Mouse (Mus musculus): Measurements from ENCODE around the gene Grik4.

The Grik4 gene

DNA sequence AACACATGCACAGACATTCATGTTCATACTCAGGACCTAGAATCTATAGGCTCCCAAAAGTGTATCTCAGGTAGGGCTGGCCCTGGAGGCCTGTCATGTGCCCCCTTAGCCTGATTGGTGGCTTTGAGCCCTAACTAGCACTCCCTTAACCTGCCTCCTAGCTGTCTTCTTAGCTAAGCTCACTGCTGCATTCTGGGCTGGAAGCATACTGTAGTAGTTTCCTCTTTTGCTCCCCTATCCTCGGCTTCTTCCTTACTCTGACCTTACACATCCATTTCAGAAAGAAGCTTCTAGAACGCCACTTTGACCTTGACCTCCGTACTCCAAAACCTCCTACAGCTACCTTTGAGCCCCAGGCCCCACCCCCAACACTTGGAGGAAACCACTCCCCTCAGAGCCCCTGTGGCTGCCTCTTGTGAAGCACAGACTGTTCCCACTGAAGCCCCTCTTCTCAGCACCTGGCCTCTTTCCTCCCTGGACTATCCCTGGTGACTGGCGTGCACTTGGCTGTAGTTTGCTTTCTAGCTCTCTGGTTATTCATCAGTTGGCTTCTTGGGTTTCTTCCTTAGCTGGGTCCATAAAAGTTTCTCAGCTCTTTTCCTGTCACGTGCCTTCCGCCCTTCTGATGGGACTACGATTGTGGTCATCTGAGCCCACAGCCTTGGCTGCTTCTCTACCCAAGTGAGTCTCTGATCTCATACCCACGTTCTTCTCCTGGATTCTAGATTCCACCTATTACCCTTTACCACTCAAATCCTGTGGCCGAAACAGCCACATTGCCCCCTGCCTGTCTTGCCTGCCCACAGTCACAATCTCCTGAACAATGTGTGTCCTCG lies 84.1 kb downstream of the Grik4 start:
- DNase-seq (ENCODE audit: low spot score in 2 of 2) = no peak

DNA sequence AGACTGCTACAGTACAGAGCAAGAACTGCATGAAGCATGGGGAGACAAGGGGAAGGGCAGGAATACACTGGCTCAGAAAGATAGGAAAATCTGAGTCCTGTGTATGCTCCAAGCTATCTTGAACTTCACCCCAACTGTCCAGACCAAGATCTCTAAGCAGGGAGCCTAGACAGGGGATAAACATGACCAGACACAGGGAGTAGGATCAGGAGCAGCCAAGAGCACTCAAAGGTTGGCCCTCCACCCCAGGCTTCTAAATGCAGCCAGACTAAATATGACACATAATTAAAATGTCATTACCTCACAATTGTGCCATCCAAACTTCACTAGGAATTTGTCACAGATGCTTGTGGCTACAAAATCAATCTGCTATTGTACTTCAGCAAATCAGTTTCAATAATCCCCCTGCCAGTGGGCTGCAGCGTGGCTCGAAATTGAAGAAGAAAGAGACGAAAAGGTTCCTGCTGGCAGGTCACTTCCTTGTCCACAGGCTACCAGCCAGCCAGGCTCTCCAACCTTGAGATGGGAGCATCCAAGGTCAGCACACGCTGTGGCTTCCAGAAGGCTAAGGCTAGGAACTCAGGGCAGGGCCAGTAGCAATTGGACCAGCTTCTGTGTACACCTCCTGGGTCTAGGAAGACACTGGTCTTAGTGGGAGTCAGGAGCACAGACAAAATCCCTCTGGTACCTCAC lies 85.1 kb downstream of the Grik4 start:
- no peak for DNase-seq (ENCODE audit: low spot score in 2 of 2)

DNA sequence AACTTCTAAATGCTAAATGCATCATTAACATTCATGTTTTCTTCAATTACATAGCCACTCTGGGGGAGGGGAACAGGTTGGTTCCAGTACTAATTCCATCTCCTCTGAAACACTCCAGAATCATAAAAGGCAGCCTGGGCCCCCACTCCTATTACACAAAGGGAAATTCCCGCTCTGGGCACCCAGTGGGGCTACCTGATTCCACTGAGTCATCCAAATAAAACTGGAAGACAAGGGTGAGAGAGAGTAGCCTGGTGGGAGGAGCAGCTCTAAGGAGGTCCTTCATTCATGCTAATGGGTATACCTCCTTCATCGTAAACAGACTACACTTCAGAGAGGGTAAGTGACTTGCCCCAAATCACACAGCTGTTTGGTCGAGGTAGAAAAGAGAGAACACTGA lies 85.7 kb downstream of the Grik4 start:
- DNase-seq (ENCODE audit: low spot score in 2 of 2) = no peak

DNA sequence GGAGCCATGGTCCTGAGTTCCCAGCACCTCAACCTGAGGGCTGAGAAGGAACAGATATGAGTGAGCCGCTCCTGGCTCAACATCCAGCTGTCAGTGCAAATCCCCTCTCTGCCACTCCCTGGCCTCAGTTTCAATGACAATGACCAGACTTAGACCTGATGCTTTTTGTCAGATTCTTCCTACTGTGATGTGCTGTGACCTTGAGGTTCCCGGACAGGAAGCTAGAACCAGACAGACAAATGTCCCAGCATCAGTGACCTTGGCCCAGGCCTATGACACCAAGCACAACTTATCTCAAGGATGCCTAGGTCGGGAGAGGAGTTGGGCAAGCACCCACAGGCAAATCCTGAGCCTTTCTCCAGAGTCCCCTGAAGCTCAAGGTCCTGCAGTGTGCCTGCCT lies 86.5 kb downstream of the Grik4 start:
- DNase-seq (ENCODE audit: low spot score in 2 of 2) = no peak

DNA sequence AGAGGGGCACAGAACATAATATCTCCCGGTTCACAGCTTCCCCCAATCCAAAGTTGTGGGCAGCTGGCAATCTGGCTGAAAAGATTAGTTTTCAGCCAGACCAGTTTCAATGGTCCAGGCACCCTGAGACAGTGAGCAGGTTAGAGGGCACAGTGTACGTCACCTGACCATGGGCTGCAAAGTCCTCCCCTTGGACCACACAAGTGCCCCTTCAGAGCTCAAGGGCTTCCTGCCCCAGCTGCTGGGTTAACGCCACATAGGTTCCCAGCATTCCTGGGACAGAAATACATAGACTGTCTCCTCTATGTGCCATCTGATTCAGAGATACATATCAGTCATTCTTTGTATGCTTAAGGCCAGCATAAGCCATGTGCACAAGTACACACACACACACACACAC lies 91.2 kb downstream of the Grik4 start:
- DNase-seq (ENCODE audit: low spot score in 2 of 2) = no peak

DNA sequence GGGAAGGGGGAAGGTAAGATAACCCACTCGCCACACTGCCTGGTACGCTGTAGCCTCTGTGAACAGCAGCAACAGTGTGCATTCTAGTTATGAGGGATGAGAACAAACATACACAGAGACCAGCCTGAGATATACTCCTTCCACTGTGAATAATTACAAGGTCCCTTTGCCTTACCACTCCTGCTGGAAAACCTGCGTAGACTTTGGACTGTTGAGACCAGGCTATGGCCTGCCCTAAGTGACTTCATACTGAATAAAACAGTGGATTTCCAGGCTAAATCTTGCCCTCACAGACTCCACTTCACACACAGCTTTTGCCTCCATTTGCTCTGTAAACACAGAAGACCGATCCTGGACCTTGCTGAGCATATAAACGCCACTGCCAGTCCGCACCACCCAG lies 94.2 kb downstream of the Grik4 start:
- DNase-seq (ENCODE audit: low spot score in 2 of 2) = no peak

DNA sequence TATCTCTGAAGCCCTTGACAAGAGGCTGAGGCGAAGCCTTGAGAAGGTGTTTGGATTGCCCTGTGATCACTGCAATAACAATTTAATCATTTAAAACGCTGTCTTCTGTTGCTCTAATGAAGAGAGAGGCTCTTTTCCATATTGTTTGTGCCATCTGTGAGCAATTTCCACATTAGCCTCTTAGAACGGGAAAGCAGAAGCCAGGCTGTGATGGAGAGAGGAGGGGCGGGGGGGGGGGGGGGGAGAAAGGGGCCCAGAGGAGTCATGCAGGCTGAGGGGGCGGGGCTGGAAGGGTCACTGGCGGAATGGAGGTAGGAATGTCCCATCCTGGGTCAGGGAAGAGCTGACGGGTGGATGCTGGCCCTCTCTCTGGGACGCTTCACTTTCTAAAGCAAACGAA lies 96.2 kb downstream of the Grik4 start:
- no peak for DNase-seq (ENCODE audit: low spot score in 2 of 2)

DNA sequence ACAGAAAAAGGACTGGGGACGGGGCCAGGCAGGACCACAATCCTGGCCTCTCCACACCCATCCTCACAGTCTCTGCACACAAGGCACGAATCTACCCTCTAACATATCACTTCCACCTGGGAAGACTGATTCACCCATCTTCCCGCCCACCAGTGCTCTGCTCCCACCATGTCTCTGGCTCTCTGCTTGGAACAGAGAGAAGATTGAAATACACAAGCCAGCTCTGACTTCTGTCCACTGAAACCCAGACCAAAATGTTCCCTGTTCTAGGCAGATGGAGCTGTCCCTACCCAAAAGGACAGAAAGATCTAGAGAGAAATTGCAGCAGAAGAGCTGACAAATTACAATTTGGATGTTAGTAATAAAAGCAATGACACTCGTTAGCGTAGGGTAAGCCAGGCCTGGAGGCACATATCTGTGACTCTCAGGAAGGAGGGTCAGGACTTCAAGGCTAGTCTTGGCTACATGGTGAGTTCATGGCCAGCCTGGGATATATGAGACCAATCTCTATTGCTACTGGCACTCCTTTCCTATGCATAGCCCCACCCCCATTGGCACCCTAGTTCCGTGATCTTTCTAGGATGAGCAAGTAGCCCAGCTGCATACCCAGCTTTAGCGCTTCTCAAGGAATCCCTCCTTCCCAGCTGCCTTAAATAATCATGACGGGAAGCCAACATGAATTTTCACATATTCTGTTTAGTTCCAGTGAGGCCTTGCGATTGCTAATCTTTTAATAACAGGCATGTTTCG lies 97.4 kb downstream of the Grik4 start:
- peak in 1 of 2 experiments; percentile 47 for DNase-seq (ENCODE audit: low spot score in 2 of 2)

DNA sequence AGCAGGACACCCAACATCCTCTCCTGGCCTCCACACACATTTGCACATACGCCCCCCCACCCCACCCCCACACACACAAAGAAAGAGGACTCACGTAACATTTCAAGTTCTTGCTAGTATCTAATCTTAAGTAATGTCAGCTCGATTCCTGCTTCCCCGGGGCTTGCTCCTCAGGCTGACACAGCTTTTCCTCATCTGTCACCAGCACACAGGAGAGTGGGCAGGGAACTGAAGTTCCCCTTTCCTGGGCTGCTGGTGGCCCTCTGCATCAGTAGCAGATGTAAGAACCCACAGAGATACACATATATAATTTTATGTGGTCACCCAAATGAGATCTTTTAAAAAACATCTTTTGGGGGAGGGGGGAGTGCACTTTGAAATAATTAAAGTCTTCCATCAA lies 98.2 kb downstream of the Grik4 start:
- DNase-seq (ENCODE audit: low spot score in 2 of 2) = no peak

DNA sequence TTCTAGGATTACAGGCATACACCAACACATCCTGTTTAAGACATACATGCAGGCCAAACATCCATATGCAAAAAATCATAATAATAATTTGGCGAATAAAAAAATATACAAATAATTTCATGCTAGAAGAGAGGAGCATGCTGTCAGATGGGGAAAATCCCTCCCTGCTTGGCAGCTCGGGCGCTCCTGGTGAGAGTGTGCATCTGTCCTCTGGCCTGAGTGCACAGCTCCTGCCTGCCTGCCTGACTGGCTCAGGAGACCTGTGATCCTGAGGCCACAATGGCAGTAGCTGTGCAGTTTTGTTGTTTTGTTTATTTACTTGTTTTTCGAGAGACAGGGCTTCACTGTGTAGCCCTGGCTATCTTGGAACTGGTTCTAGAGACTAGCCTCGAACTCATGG lies 100.0 kb downstream of the Grik4 start:
- DNase-seq (ENCODE audit: low spot score in 2 of 2) = no peak

DNA sequence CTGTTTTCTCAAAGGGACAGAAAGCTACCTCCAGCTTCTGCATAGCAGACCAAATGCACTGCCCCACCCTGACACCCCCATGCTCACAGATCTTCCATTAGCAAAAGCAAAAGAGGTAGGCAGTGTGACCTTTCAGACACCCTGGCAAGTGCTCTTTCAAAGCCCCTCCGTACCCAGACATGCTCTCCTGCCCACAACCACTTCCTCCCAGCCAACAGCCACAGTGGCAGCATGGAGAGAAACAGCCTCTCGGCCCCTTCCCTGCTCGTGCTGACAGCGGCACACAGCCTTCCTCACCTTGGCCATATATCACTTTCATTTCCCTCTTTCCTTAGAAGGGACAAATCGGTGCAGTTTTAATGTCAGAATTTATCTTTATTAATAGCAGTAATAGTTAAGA lies 106.0 kb downstream of the Grik4 start:
- no peak for DNase-seq (ENCODE audit: low spot score in 2 of 2)

DNA sequence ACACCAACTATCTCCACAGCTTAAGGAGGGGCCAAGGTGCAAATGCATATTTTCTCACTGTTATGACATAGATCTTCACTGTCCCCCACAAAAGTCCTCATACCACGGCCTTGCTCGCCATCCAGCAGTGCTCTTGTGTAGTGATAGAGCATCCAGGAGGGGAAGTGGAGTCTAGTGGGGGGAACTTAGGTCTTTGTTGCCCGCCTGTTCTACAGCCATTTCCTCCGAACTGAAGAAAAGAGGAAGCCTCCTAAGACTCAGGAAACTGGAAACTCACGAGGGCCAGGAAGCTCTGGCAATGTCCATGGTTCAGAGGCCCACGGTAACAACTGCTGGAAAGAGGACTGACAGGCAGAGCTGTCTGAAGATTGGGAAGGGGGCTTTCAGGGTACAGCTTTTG lies 106.8 kb downstream of the Grik4 start:
- DNase-seq (ENCODE audit: low spot score in 2 of 2) = no peak

DNA sequence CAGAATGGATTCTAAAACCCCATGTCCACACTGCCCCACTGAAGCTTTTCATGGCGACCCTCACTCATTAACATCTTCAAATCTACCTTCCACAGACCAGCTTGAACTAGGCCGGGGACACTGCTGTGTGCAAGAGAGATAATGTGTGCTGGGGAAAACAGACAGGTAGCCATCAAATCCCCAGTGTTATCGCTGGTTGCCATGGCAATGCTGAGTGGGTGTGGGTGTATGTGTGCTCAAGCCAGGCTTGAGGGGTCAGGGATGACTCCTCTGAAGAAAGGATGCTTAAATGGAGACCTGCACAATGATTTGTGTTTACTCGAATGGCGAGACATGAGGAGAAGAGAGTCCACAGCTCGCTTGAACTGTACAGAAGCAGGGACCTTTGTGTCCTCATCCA lies 112.7 kb downstream of the Grik4 start:
- DNase-seq (ENCODE audit: low spot score in 2 of 2) = no peak

DNA sequence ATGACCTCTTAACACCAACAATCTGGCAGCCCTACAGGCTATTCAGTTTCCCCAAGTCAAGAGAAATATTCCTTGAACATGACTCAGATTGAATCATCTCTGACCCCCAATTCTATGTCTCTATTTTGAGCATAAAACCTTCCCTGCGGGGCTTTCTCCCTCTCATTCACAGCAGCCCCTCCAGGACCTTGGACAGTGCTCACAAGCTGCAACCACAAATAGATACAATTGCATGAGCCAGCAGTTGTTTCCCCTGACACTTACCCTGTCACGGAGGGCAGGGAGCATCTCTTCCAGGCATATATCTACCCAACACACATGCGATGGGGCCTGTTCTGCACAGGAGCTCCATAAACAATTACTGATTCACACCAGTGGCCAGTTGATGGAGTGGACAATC lies 125.0 kb downstream of the Grik4 start:
- DNase-seq (ENCODE audit: low spot score in 2 of 2) = no peak

DNA sequence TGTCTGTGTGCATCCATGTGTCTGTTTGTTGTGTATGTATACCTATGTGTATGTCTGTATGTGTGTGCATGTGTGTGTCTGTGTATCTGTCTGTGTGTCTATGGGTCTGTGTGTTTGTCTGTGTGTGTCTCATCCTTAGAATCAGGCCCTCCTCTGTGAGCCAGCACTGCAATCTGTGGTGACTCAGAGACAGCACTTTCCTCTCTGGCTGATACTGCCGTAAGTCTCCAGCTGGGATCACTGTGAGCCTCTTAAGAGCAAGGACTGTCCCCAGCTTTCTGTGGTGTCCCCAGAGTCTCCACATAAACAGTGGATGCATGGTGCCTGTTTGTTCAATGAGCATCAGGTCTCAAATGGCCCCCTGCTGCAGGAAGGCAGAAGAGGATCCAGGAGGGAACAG lies 127.5 kb downstream of the Grik4 start:
- no peak for DNase-seq (ENCODE audit: low spot score in 2 of 2)

DNA sequence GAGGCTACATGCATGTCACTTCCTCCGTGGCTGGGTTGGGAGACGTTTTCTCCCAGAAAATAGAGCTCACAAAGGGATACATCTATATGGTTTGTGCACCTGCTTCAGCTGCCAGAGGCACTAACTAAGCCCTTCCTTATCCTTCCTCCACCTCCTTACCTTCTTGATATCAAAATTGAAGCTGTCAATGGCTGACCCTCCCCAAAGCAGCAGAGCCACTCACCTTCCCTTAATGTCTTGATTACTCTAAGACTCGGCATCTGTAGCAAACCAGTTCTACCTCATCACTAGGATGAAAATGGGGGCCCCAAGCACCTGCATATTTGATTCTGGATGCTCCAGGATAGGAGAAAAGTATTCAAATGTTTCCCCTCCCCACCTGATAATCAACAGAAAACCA lies 135.1 kb downstream of the Grik4 start:
- DNase-seq (ENCODE audit: low spot score in 2 of 2) = no peak

DNA sequence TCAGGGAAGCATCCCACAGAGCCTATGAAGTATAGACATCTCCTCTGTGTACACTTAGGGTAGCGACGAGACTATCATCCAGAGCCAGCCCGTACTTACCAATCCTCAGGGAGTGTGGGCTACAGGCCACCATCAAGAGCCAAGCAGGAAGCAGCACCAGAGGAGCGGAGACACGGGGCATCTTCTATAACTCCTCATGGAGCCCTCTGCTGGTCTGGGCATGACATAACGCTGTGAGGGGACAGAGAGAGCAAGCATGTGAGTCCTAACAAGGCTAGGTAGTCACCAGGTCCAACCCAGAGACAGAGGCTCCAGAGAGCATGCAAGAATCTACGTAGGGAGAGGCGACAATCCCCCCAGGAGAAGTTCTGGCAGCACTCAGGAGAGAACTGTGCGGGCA lies 135.9 kb downstream of the Grik4 start:
- DNase-seq (ENCODE audit: low spot score in 2 of 2) = no peak

DNA sequence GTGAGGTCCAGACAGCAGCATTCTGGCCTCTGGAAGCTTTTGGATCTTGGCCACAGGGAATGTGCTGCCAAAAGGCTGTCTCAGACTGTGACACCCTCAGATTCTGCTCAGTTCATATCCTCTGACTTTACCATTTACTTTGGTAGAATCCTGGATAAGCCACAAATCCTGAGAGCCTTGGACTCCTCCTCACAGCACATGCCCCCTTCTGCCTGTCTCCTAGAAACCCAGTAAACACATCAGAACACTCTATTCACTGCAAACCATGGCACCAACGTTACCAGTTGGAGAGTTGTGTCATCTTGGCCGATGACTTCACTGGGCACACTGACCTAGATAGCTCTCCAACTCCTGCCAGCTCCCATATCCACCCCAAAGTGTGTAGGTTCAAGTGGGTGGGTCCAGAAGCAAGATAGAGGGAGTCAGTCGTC lies 141.2 kb downstream of the Grik4 start:
- peak in 1 of 2 experiments; percentile 29 for DNase-seq (ENCODE audit: low spot score in 2 of 2)

DNA sequence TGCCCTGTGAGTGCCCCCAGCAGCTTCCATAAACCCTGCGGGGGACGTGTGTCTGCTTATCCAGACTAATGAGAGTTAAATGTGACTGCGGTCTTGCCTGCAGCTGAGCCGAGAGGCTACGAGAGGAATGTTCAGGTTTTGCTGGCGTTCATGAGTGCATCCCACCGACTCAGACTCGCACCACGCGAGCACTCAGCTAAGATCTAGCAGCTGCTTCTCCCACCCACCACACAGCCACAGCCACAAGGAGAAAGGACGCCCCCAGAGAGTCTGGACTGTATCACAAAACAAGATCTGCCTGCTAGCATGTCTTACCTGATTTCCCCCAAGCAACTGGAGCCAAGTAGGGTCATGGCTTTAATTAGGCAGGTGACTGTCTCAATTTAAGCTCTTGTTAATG lies 142.4 kb downstream of the Grik4 start:
- peak in 1 of 2 experiments; percentile 49 for DNase-seq (ENCODE audit: low spot score in 2 of 2)

DNA sequence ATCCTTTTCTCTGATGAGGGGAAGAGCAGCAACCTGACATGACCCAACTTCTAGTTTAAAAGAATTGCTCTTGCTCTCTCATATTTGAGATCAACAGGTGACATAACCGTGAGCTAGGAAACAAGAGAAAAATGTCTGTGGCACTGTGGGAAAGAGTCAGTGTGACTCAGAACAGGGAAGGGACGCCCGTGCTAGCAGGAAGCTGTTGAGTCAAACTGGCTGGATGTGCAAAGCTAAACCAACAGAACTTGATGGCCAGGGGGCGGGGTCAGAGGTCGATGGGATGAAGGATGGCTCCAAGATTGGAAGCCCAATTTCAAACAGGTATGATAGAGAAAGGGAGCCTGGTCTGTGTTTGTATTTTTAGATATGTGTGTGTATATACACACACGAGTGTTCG lies 144.2 kb downstream of the Grik4 start:
- DNase-seq (ENCODE audit: low spot score in 2 of 2) = no peak

DNA sequence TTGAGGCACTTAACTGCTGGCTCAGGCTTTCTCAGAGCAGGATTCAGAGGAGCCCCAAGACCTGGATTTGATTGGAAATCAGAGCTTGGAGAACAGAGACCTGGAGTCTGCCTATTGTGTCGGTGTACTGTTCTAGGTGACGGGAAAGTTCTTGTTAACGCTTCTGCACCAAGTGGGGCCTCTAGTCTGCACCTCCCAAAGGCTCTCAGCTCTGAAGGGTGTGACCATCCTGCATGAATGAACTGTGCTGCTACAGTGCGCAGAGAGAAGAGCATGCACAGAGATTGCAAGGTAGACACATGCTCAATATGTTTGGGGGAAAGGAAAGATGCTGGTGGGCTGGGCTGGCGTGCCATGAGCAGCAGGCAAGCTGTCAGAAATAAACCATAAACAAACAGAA lies 144.6 kb downstream of the Grik4 start:
- no peak for DNase-seq (ENCODE audit: low spot score in 2 of 2)

DNA sequence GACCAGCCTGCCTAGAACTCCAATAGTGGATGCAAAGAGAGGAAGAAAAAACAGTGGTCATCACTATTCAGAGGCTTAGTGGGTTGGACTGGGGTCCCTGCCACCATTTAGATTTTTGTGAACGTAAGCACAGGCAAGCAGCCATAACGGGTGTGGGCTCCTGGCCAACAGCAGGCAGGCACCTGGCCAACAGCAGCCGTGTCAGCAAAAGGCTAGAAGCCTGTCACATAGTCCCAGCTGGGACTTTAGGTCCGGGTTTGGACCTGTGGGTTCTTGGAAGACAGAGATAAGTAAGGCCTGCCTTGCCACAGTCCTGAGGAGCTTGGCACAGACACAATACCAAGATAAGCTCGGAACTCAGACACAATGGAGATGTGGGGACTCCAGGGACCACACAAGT lies 145.1 kb downstream of the Grik4 start:
- DNase-seq (ENCODE audit: low spot score in 2 of 2) = no peak

DNA sequence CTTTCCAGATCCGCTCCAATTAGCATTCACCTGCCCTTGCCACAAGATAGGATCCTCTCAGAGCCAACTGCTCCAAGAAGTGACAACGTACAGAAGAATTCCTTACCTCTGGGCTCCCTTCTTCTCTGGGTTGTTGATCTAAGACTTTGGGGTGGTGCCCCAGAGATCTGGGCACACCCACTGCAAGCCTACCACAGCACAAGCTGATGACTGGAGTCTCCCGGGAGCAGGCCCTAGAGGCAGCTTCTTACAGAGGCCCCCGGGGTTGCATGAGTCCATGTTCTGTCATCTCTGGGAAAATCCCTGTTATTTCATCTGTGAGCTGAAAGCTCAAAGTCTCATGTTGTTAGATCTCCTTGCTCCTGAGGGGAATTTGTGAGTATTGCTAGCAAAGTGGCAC lies 146.0 kb downstream of the Grik4 start:
- no peak for DNase-seq (ENCODE audit: low spot score in 2 of 2)
